Mouse (Mus musculus) fat pad, adult 2 months (tissue): ENCODE data around the gene Myo1c.
"Not testable (repeated sequence)": the region's sequence is repeated elsewhere in the genome, so short reads cannot be mapped to it uniquely, and the experiment has no call there.

Experiments
- DNase-seq: peaks from one replicate; pipeline ENCODE4 v3.0.0-alpha.2; 2011; ENCODE audit warnings: low read depth, low spot score; ENCODE audit errors: extremely low read depth

Myo1c gene

GRCm38 (mm10) chr11:75662131-75662530 lies 11.8 kb downstream of the Myo1c start:
- no peak for DNase-seq

- no peak for DNase-seq
Observed at GRCm38 (mm10) chr11:75666296-75666695, 16.0 kb downstream of the Myo1c start.

GRCm38 (mm10) chr11:75668621-75669020 lies 18.3 kb downstream of the Myo1c start:
- DNase-seq = no peak

- no peak for DNase-seq
Observed at GRCm38 (mm10) chr11:75669176-75669852, 19.0 kb downstream of the Myo1c start.

GRCm38 (mm10) chr11:75669853-75670200 lies 19.5 kb downstream of the Myo1c start:
- no peak for DNase-seq

- no peak for DNase-seq
Observed at GRCm38 (mm10) chr11:75671426-75672180, 21.3 kb downstream of the Myo1c start.

GRCm38 (mm10) chr11:75673411-75673810 lies 23.1 kb downstream of the Myo1c start:
- no peak for DNase-seq

GRCm38 (mm10) chr11:75674875-75675274 lies 24.6 kb downstream of the Myo1c start:
- DNase-seq = no peak

GRCm38 (mm10) chr11:75677881-75678746 lies 27.8 kb downstream of the Myo1c start:
- no peak for DNase-seq

- DNase-seq = no peak
Observed at GRCm38 (mm10) chr11:75678747-75679438, 28.6 kb downstream of the Myo1c start, which contains the start of gene Crk. Gene Crk (plus strand): TSS chr11:75679259.

- no peak for DNase-seq
Observed at GRCm38 (mm10) chr11:75679439-75680171, 29.3 kb downstream of the Myo1c start.

GRCm38 (mm10) chr11:75684462-75684861 lies 34.2 kb downstream of the Myo1c start:
- DNase-seq = no peak

GRCm38 (mm10) chr11:75684956-75685355 lies 34.7 kb downstream of the Myo1c start:
- DNase-seq = no peak

- DNase-seq = no peak
Observed at GRCm38 (mm10) chr11:75687343-75687993, 37.2 kb downstream of the Myo1c start.

GRCm38 (mm10) chr11:75688132-75688531 lies 37.8 kb downstream of the Myo1c start:
- no peak for DNase-seq

GRCm38 (mm10) chr11:75689977-75690376 lies 39.7 kb downstream of the Myo1c start:
- no peak for DNase-seq

- DNase-seq = no peak
Observed at GRCm38 (mm10) chr11:75691047-75691446, 40.7 kb downstream of the Myo1c start.

- DNase-seq = no peak
Observed at GRCm38 (mm10) chr11:75693570-75693969, 43.3 kb downstream of the Myo1c start.

- not testable (repeated sequence) for DNase-seq
Observed at GRCm38 (mm10) chr11:75697464-75697863, 47.2 kb downstream of the Myo1c start.

- no peak for DNase-seq
Observed at GRCm38 (mm10) chr11:75700557-75700956, 50.3 kb downstream of the Myo1c start.
